Mouse (Mus musculus): ENCODE measurements around the gene Ass1. TPM values are rescaled to one million over a fixed set of nuclear protein-coding genes. Genes with fewer than 3 reads are reported as not detected.

The Ass1 gene
- polyA plus RNA-seq, 1 experiment: 168 TPM

GRCm38 (mm10) chr2:31467457-31467856, 2.5 kb upstream of the Ass1 start:
- H3K9ac ChIP-seq (ENCODE audit: low read depth, poor library complexity, severe bottlenecking): no peak overlapping the region
- no peaks in the 10 kb centered on the region for H3K9me3 ChIP-seq (replicated peaks; ENCODE audit: control insufficient read depth, insufficient read depth, low read length, poor library complexity, severe bottlenecking)
- no peaks in the 10 kb centered on the region for H3K27me3 ChIP-seq (ENCODE audit: control insufficient read depth, insufficient read depth, low read length, poor library complexity, severe bottlenecking)
- H3K36me3 ChIP-seq (ENCODE audit: control insufficient read depth, insufficient read depth, low read length, poor library complexity, severe bottlenecking): no peaks in the 10 kb centered on the region
- TF ChIP-seq CTCF (IDR thresholded peaks at IDR 0.05; ENCODE audit: low read depth, low read length) (no peak), EP300 (IDR thresholded peaks at IDR 0.05; ENCODE audit: insufficient read depth, low read depth, low read length) (no peak), POLR2A (IDR thresholded peaks at IDR 0.05; ENCODE audit: insufficient read depth, low read length) (no peak)
- peaks cover 2% of the 10 kb centered on the region for H3K4me1 ChIP-seq (ENCODE audit: control insufficient read depth, insufficient read depth, low read length)
- no peak overlapping the region for H3K27ac ChIP-seq (ENCODE audit: insufficient read depth, low read length)
- no peak overlapping the region for H3K4me3 ChIP-seq (ENCODE audit: low read depth, low read length)

DNA sequence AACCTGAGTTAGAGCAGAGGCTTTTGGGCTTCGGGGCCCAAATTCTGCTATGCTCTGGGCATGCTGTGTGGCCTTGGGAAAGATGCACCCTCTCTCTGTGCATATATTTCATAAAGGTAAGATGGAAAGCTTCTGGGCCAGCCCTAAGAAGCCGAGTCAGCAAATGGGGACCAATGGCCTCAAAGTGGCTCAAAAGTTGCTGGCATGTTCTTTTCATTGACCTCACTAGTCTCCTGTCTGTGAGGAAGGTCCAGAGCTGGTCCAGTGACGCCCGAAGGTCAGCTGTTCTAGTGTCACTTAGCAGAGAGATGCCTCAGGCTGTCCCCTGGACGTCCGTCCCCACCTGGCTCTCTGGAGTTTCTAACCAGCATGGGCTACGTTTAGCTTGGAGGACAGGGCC, 1.1 kb upstream of the Ass1 start:
- no peak overlapping the region for H3K27ac ChIP-seq (ENCODE audit: insufficient read depth, low read length)
- no peak for TF ChIP-seq CTCF (IDR thresholded peaks at IDR 0.05; ENCODE audit: low read depth, low read length)
- TF ChIP-seq POLR2A (IDR thresholded peaks at IDR 0.05; ENCODE audit: insufficient read depth, low read length): no peak
- TF ChIP-seq EP300 (IDR thresholded peaks at IDR 0.05; ENCODE audit: insufficient read depth, low read depth, low read length): no peak
- H3K9me3 ChIP-seq (replicated peaks; ENCODE audit: control insufficient read depth, insufficient read depth, low read length, poor library complexity, severe bottlenecking): no peaks in the 10 kb centered on the region
- peaks cover 2% of the 10 kb centered on the region for H3K4me1 ChIP-seq (ENCODE audit: control insufficient read depth, insufficient read depth, low read length)
- no peak overlapping the region for H3K4me3 ChIP-seq (ENCODE audit: low read depth, low read length)
- H3K27me3 ChIP-seq (ENCODE audit: control insufficient read depth, insufficient read depth, low read length, poor library complexity, severe bottlenecking): no peaks in the 10 kb centered on the region
- H3K36me3 ChIP-seq (ENCODE audit: control insufficient read depth, insufficient read depth, low read length, poor library complexity, severe bottlenecking): no peaks in the 10 kb centered on the region
- peak overlapping the region; percentile 43; the same call in 1 of the 2 replicates for H3K9ac ChIP-seq (ENCODE audit: low read depth, poor library complexity, severe bottlenecking)

DNA sequence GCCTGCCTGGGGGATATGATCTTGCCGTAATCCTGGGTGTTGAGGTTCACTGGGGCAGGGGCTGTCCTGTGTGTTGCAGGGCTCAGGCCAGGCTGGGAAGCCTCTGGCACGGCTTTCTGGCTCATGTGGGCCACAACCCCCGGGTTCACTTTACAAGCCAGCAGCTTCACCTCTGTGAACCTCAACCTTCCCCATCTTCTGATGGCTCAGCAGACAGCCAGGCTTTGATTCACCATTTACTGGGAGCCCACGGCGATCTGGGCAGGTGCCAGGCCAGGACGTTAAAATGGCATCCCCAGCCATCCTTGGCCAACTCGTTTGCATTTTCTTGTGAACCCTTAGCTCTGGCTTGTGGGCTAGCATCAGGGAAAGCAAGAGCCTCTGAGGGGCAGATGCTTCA, 527 bp upstream of the Ass1 start:
- H3K4me3 ChIP-seq (ENCODE audit: low read depth, low read length): peak overlapping the region; percentile 55
- H3K36me3 ChIP-seq (ENCODE audit: control insufficient read depth, insufficient read depth, low read length, poor library complexity, severe bottlenecking): peaks cover 5% of the 10 kb centered on the region; the same call in 1 of the 2 replicates
- peak overlapping the region; percentile 7; the same call in 1 of the 2 replicates for H3K27ac ChIP-seq (ENCODE audit: insufficient read depth, low read length)
- no peaks in the 10 kb centered on the region for H3K27me3 ChIP-seq (ENCODE audit: control insufficient read depth, insufficient read depth, low read length, poor library complexity, severe bottlenecking)
- TF ChIP-seq EP300 (IDR thresholded peaks at IDR 0.05; ENCODE audit: insufficient read depth, low read depth, low read length) (no peak), CTCF (IDR thresholded peaks at IDR 0.05; ENCODE audit: low read depth, low read length) (no peak), POLR2A (IDR thresholded peaks at IDR 0.05; ENCODE audit: insufficient read depth, low read length) (no peak)
- H3K9me3 ChIP-seq (replicated peaks; ENCODE audit: control insufficient read depth, insufficient read depth, low read length, poor library complexity, severe bottlenecking): no peaks in the 10 kb centered on the region
- peak overlapping the region; percentile 43 for H3K9ac ChIP-seq (ENCODE audit: low read depth, poor library complexity, severe bottlenecking)
- H3K4me1 ChIP-seq (ENCODE audit: control insufficient read depth, insufficient read depth, low read length): peaks cover 2% of the 10 kb centered on the region

DNA sequence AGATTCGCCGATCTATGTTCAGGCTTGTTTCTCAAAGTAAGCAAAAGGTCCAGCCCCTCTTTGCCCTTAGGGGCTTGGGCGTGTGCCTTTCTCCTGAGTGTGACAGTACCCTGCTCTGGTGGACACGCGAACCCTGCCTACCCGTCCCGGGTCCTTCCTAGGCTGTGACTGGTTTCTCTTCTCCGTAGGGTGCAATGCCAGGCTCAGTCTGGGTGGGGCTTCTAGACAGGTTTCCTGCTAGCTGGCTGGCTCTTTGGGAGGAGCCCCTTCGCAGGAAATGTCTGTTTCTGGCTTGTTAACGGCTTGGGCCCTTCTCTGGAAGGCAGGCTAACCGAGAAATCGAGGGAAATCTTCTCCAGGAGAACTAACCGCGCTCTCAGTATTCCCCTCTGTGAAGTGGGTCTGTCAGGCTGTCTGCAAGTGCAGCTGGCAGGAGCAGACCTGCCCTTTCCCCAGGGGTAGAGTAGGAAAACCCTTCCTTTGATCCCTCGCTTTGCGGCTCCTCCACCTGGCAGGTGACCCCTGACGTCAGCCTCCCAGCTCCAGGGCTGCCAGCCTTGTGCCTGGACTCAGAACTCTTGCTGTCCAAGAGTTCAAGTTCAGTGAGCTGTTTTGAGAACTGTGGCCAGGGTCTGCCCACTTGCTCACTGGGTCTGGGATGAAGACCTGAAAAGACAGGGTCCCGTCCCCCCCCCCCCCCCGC, 827 bp downstream of the Ass1 start:
- no peaks in the 10 kb centered on the region for H3K9me3 ChIP-seq (replicated peaks; ENCODE audit: control insufficient read depth, insufficient read depth, low read length, poor library complexity, severe bottlenecking)
- H3K36me3 ChIP-seq (ENCODE audit: control insufficient read depth, insufficient read depth, low read length, poor library complexity, severe bottlenecking): peaks cover 13% of the 10 kb centered on the region
- TF ChIP-seq CTCF (IDR thresholded peaks at IDR 0.05; ENCODE audit: low read depth, low read length) (no peak), POLR2A (IDR thresholded peaks at IDR 0.05; ENCODE audit: insufficient read depth, low read length) (no peak), EP300 (IDR thresholded peaks at IDR 0.05; ENCODE audit: insufficient read depth, low read depth, low read length) (no peak)
- H3K27ac ChIP-seq (ENCODE audit: insufficient read depth, low read length): no peak overlapping the region
- peaks cover 2% of the 10 kb centered on the region for H3K4me1 ChIP-seq (ENCODE audit: control insufficient read depth, insufficient read depth, low read length)
- H3K9ac ChIP-seq (ENCODE audit: low read depth, poor library complexity, severe bottlenecking): peak overlapping the region; percentile 80
- no peaks in the 10 kb centered on the region for H3K27me3 ChIP-seq (ENCODE audit: control insufficient read depth, insufficient read depth, low read length, poor library complexity, severe bottlenecking)
- H3K4me3 ChIP-seq (ENCODE audit: low read depth, low read length): peak overlapping the region; percentile 87

DNA sequence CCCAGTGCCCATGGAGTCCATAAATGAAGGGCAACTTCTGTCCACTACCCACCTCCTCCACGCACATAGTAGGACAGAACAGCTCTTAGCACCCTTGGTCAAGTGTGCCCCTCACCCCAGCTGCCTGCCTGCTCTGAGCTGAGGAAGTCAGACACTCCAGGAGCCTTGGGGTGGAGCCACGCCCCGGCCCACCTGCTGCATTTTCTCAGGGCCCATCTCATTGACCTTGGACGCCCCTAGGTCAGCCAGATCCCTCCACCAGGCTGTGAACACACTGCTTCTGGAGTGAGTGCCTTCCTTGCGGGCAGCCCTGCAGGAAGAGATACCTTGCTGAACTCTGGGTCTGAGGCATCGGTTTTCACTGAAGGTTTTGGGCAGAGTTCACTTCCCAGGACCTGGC, 1.6 kb downstream of the Ass1 start:
- TF ChIP-seq EP300 (IDR thresholded peaks at IDR 0.05; ENCODE audit: insufficient read depth, low read depth, low read length): peak; percentile 62; the same call in 1 of the 2 replicates
- TF ChIP-seq POLR2A (IDR thresholded peaks at IDR 0.05; ENCODE audit: insufficient read depth, low read length): no peak
- Histone ChIP-seq H3K9me3 (replicated peaks; ENCODE audit: control insufficient read depth, insufficient read depth, low read length, poor library complexity, severe bottlenecking) (no peaks in the 10 kb centered on the region), H3K9ac (ENCODE audit: low read depth, poor library complexity, severe bottlenecking) (peak overlapping the region; percentile 80; the same call in 1 of the 2 replicates), H3K27ac (ENCODE audit: insufficient read depth, low read length) (no peak overlapping the region), H3K4me1 (ENCODE audit: control insufficient read depth, insufficient read depth, low read length) (peaks cover 2% of the 10 kb centered on the region), H3K4me3 (ENCODE audit: low read depth, low read length) (peak overlapping the region; percentile 8; the same call in 1 of the 2 replicates), H3K27me3 (ENCODE audit: control insufficient read depth, insufficient read depth, low read length, poor library complexity, severe bottlenecking) (no peaks in the 10 kb centered on the region), H3K36me3 (ENCODE audit: control insufficient read depth, insufficient read depth, low read length, poor library complexity, severe bottlenecking) (peaks cover 21% of the 10 kb centered on the region)

GRCm38 (mm10) chr2:31472406-31473065, 2.5 kb downstream of the Ass1 start:
- peak overlapping the region; percentile 9; the same call in 1 of the 2 replicates for H3K9ac ChIP-seq (ENCODE audit: low read depth, poor library complexity, severe bottlenecking)
- H3K9me3 ChIP-seq (replicated peaks; ENCODE audit: control insufficient read depth, insufficient read depth, low read length, poor library complexity, severe bottlenecking): no peaks in the 10 kb centered on the region
- H3K27ac ChIP-seq (ENCODE audit: insufficient read depth, low read length): no peak overlapping the region
- TF ChIP-seq POLR2A (IDR thresholded peaks at IDR 0.05; ENCODE audit: insufficient read depth, low read length): no peak
- TF ChIP-seq EP300 (IDR thresholded peaks at IDR 0.05; ENCODE audit: insufficient read depth, low read depth, low read length): no peak
- TF ChIP-seq CTCF (IDR thresholded peaks at IDR 0.05; ENCODE audit: low read depth, low read length): no peak
- H3K4me3 ChIP-seq (ENCODE audit: low read depth, low read length): no peak overlapping the region
- peaks cover 2% of the 10 kb centered on the region for H3K4me1 ChIP-seq (ENCODE audit: control insufficient read depth, insufficient read depth, low read length)
- H3K27me3 ChIP-seq (ENCODE audit: control insufficient read depth, insufficient read depth, low read length, poor library complexity, severe bottlenecking): no peaks in the 10 kb centered on the region
- peaks cover 22% of the 10 kb centered on the region for H3K36me3 ChIP-seq (ENCODE audit: control insufficient read depth, insufficient read depth, low read length, poor library complexity, severe bottlenecking)

Data from ES-Bruce4 (cell line).